Mouse (Mus musculus) midbrain, embryonic 16.5 days (tissue): ENCODE measurements around the gene Sgtb. TPM values are rescaled to one million over a fixed set of nuclear protein-coding genes. Genes with fewer than 3 reads are reported as not detected.

Experiments used
- ATAC-seq: fragments of 200-750 bp; cut with Nextera tagmentation; 2 replicates; pipeline ENCODE4 v1.8.0; 2017; ENCODE audit warnings: moderate TSS enrichment
- H3K27ac ChIP-seq: fragments of 300-500 bp; sonication (generic); 2 replicates; pipeline ENCODE4 v1.5.1; 2014; ENCODE audit warnings: mild to moderate bottlenecking, low read length, mixed read lengths
- H3K27me3 ChIP-seq: fragments of 300-500 bp; sonication (generic); 2 replicates; pipeline ENCODE4 v1.6.1; 2014; ENCODE audit warnings: low read depth, low read length, mixed read lengths; ENCODE audit not compliant: control insufficient read depth, insufficient read depth
- H3K36me3 ChIP-seq: fragments of 300-500 bp; sonication (generic); 2 replicates; pipeline ENCODE4 v1.6.1; 2014; ENCODE audit warnings: mild to moderate bottlenecking, low read length, moderate library complexity, mixed read lengths; ENCODE audit not compliant: control insufficient read depth, insufficient read depth
- H3K4me1 ChIP-seq: fragments of 300-500 bp; sonication (generic); 2 replicates; pipeline ENCODE4 v1.6.1; 2014; ENCODE audit warnings: mild to moderate bottlenecking, low read length, mixed read lengths; ENCODE audit not compliant: control insufficient read depth, insufficient read depth
- H3K4me2 ChIP-seq: fragments of 300-500 bp; sonication (generic); 2 replicates; pipeline ENCODE4 v1.6.1; 2014; ENCODE audit warnings: mild to moderate bottlenecking, low read length, mixed read lengths
- H3K4me3 ChIP-seq: fragments of 300-500 bp; sonication (generic); 2 replicates; pipeline ENCODE4 v1.5.1; 2014; ENCODE audit warnings: low read depth, mild to moderate bottlenecking, low read length, moderate library complexity, mixed read lengths
- H3K9ac ChIP-seq: fragments of 300-500 bp; sonication (generic); 2 replicates; pipeline ENCODE4 v1.6.1; 2014; ENCODE audit warnings: low read depth, low read length, mixed read lengths
- H3K9me3 ChIP-seq: fragments of 300-500 bp; sonication (generic); replicated peaks from 2 replicates; pipeline ENCODE4 v1.6.1; 2014; ENCODE audit warnings: mild to moderate bottlenecking, low read length, mixed read lengths; ENCODE audit not compliant: control insufficient read depth, poor library complexity, severe bottlenecking
- WGBS: fragments of 180-500 bp; shearing (Covaris S2); extraction: QIAGEN DNeasy Blood & Tissue Kit; methylation state at CpG from one replicate; pipeline ENCODE4 v1.1.7; 2014; 5-methylcytosine and 5-hydroxymethylcytosine counted together
- polyA plus RNA-seq: library from polyadenylated mRNA; unstranded; fragments of >200 nt; fragmentation: Nextera tagmentation; extraction: Ambion mirVana; gene quantifications from 2 replicates; pipeline ENCODE4 v1.2.1, GENCODE M21; 2015

The Sgtb gene
- polyA plus RNA-seq, 1 experiment from 2014 or later: 29.1 TPM

DNA sequence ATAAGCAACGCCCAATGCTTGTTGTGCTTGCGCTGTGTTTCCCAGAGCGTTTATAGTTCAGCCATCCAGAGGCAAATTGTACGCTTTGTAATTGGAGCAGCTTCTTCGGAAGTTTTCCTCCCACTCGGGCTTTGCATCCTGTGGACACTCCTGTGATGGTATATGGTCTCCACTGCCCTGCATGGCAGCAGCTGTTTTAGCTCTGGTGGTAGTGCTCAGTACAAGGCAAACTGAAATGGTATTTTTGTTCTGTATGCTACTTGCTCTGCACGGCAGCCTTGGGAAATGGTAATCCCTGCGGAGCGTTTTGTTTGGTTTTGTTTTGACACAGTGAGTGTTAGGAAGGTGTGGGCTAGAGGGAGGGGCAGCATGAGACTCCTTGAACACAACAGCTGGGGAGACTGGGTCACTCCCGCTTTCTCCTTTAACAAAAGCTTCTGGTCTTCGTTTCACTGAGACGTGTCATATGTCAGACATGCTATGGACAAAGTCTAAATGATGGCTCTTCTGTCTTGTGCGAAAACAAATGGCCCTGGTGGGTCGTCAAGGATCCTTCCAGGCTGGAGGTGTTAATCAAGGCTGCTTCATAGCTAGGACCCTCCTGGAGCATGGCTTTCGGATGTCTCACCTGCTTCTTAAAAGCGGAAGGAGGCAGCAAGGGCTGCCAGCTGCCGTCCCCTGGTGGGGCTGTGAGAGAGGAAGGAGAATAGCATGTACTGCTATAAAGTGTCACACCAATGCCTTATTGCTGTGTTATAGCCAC, 12.7 kb downstream of the Sgtb start:
- no peaks in the 10 kb centered on the region for H3K27me3 ChIP-seq
- peaks cover 17% of the 10 kb centered on the region for H3K36me3 ChIP-seq
- no peak overlapping the region for H3K9ac ChIP-seq
- H3K9me3 ChIP-seq: no peaks in the 10 kb centered on the region
- no peaks in the 10 kb centered on the region for H3K4me1 ChIP-seq
- no peak for ATAC-seq
- H3K4me2 ChIP-seq: no peak overlapping the region
- no peak overlapping the region for H3K4me3 ChIP-seq
- H3K27ac ChIP-seq: no peak overlapping the region
- WGBS: 67% methylated on average over 17 of the region's 17 CpGs

- H3K9ac ChIP-seq: no peak overlapping the region
- no peak overlapping the region for H3K27ac ChIP-seq
- H3K36me3 ChIP-seq: peaks cover 13% of the 10 kb centered on the region
- WGBS: 93% methylated on average over 20 of the region's 20 CpGs
- no peaks in the 10 kb centered on the region for H3K9me3 ChIP-seq
- no peak for ATAC-seq
- H3K4me1 ChIP-seq: no peaks in the 10 kb centered on the region
- H3K4me3 ChIP-seq: no peak overlapping the region
- no peaks in the 10 kb centered on the region for H3K27me3 ChIP-seq
- no peak overlapping the region for H3K4me2 ChIP-seq
Measured at GRCm38 (mm10) chr13:104123662-104124381, 14.3 kb downstream of the Sgtb start.

GRCm38 (mm10) chr13:104132561-104132960, 23.0 kb downstream of the Sgtb start:
- no peak overlapping the region for H3K4me2 ChIP-seq
- no peak overlapping the region for H3K9ac ChIP-seq
- WGBS: 90% methylated on average over 2 of the region's 2 CpGs
- H3K9me3 ChIP-seq: no peaks in the 10 kb centered on the region
- ATAC-seq: no peak
- H3K36me3 ChIP-seq: peaks cover 17% of the 10 kb centered on the region
- H3K4me3 ChIP-seq: no peak overlapping the region
- no peaks in the 10 kb centered on the region for H3K27me3 ChIP-seq
- no peaks in the 10 kb centered on the region for H3K4me1 ChIP-seq
- no peak overlapping the region for H3K27ac ChIP-seq

DNA sequence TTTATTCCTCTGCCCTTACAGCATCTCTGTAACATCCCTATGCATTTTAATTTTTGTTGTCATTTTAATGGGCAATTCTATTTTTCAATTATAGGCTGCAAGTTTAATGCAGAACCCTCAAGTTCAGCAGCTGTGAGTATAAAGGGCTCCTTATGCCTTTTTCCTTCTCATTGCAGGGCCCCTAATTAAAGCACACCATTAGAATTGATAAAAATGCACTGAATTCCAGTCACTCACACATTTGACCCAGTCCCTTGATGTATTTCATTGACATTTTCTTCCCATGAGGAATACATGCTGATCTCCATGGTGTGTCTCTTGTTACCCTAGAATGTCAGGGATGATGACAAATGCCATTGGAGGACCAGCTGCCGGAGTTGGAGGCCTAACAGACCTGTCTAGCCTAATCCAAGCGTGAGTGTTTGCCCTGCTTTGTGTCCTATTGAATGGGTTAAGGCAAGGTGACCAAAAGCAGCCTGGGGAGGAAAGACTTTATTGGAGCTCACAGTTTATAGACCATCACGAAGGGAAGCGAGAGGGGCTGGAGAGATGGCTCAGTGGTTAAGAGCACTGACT, 25.1 kb downstream of the Sgtb start:
- Histone ChIP-seq H3K27me3 (no peaks in the 10 kb centered on the region), H3K36me3 (peaks cover 15% of the 10 kb centered on the region), H3K4me3 (no peak overlapping the region), H3K27ac (no peak overlapping the region), H3K9ac (no peak overlapping the region), H3K4me1 (no peaks in the 10 kb centered on the region), H3K9me3 (no peaks in the 10 kb centered on the region), H3K4me2 (no peak overlapping the region)
- 51% methylated on average over 4 of the region's 4 CpGs for WGBS
- ATAC-seq: no peak

GRCm38 (mm10) chr13:104139369-104140209, 30.0 kb downstream of the Sgtb start:
- Histone ChIP-seq H3K4me2 (no peak overlapping the region), H3K27me3 (no peaks in the 10 kb centered on the region), H3K36me3 (peaks cover 17% of the 10 kb centered on the region), H3K9ac (no peak overlapping the region), H3K9me3 (no peaks in the 10 kb centered on the region), H3K4me3 (no peak overlapping the region), H3K27ac (no peak overlapping the region), H3K4me1 (no peaks in the 10 kb centered on the region)
- WGBS: 41% methylated on average over 13 of the region's 13 CpGs
- peak; percentile 54; the same call in 1 of the 2 replicates for ATAC-seq

DNA sequence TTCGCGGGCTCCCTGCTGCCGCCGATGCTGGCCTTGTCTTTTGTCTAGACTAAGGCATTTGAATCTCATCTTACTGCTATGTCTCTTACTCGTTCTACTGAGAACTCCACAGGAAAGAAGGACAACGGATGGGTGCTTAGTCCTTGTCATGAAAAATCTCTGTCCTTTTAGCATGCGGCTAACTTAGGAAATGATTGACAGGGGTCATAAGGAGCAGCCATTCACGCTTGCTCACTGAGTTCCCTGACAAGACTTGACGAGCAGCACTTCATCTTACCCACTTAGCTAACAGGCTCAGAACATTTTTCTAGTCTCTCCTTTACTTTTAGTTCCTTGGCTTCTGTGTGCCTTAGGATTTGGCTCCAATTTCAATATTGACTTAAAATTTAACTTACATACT, 35.3 kb downstream of the Sgtb start:
- Histone ChIP-seq H3K27ac (no peak overlapping the region), H3K9ac (no peak overlapping the region), H3K9me3 (no peaks in the 10 kb centered on the region), H3K4me3 (no peak overlapping the region), H3K27me3 (no peaks in the 10 kb centered on the region), H3K4me1 (no peaks in the 10 kb centered on the region), H3K36me3 (peaks cover 34% of the 10 kb centered on the region), H3K4me2 (no peak overlapping the region)
- WGBS: 68% methylated on average over 9 of the region's 9 CpGs
- no peak for ATAC-seq

- H3K9ac ChIP-seq: no peak overlapping the region
- no peak overlapping the region for H3K4me3 ChIP-seq
- no peaks in the 10 kb centered on the region for H3K27me3 ChIP-seq
- no peak overlapping the region for H3K27ac ChIP-seq
- H3K4me2 ChIP-seq: no peak overlapping the region
- ATAC-seq: no peak
- no peaks in the 10 kb centered on the region for H3K4me1 ChIP-seq
- 94% methylated on average over 3 of the region's 3 CpGs for WGBS
- no peaks in the 10 kb centered on the region for H3K9me3 ChIP-seq
- peaks cover 34% of the 10 kb centered on the region for H3K36me3 ChIP-seq
Measured at GRCm38 (mm10) chr13:104145646-104146045, 36.1 kb downstream of the Sgtb start.

- WGBS: 93% methylated on average over 5 of the region's 5 CpGs
- H3K9ac ChIP-seq: no peak overlapping the region
- no peak overlapping the region for H3K4me3 ChIP-seq
- no peaks in the 10 kb centered on the region for H3K4me1 ChIP-seq
- peaks cover 12% of the 10 kb centered on the region for H3K36me3 ChIP-seq
- no peak overlapping the region for H3K27ac ChIP-seq
- no peaks in the 10 kb centered on the region for H3K27me3 ChIP-seq
- H3K9me3 ChIP-seq: no peaks in the 10 kb centered on the region
- ATAC-seq: no peak
- H3K4me2 ChIP-seq: no peak overlapping the region
Measured at GRCm38 (mm10) chr13:104154180-104154579, 44.6 kb downstream of the Sgtb start.
